Mouse (Mus musculus) Muller cell, postnatal 12 days (primary cell): ENCODE results near the gene Zfp217.

Experiments used
- DNase-seq: peaks from one replicate; pipeline ENCODE4 v3.0.0-alpha.2; 2015; ENCODE audit errors: inconsistent ontology term

The Zfp217 gene

DNA sequence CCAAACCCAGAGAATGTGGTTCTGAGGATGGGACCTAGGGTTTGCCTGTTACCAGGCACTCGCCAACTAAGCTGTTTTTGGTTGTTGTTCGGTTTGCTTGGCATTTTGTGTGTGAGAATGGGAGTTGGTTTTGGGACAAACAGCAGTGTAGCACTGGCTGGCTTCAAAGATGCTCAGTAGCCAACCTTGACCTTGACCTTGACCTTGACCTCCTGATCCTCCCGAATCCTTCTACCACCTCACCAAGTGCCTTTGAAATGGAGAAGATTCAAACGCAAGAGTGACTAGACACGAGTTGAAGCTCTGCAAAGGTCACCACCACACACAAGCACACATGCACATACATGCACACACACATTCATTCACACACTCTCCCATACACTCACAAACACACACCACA, 44.6 kb downstream of the Zfp217 start:
- no peak for DNase-seq

DNA sequence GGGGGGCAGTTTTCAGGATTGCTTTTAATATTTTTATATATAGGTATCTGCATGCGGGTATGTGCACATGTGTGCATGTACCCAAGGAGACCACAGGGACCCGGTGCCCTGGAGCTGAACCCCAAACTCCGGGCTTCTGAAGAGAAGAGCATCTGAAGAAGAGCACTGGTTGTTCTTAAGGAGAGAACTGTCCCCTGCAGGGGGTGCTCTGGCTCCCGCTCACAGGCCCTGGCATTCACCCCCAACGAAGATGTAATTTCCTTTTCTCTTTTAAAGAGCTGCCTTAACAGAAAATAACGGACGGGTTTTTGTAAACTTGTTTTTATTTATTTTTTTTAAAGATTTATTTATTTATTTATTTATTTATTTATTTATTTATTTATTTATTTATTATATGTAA, 46.0 kb downstream of the Zfp217 start:
- DNase-seq: no peak

DNA sequence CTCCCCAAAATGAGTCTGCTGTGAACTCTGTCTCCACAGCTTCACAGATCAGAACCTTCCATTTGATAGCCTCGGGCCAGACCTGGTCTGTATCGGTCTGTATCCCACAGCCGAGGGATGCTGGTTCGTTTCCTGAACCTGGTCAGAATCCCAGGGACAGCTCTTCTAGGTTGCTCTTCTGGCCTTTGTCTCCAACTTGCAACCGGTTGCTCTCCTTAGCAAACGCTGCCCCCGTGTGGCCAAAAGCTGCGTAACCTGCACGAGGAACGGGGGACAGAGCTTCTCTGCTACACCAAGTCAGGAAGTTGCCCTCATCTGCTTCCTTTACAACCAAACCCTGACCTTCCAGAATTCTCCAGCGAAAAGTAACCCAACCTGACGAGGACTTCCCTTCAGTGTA, 46.8 kb downstream of the Zfp217 start:
- DNase-seq: peak; percentile 73

DNA sequence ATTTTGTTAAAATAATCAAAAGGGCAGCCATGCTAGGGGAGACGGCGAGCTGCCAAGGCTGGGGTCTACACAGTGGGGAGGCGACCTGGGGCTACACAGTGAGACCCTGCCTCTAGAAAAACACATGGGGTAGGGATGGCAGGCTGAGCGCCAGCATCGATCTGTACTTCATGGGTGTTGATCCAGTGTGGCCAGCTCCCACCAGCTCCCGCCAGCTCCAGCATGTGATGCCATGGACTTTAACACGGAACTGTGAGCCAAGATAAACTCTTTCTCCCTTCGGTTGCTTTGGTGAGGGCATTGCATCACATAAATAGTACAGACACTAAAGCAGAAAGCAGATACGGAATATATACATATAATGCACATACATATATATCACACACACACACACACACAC, 53.0 kb downstream of the Zfp217 start:
- DNase-seq: no peak

DNA sequence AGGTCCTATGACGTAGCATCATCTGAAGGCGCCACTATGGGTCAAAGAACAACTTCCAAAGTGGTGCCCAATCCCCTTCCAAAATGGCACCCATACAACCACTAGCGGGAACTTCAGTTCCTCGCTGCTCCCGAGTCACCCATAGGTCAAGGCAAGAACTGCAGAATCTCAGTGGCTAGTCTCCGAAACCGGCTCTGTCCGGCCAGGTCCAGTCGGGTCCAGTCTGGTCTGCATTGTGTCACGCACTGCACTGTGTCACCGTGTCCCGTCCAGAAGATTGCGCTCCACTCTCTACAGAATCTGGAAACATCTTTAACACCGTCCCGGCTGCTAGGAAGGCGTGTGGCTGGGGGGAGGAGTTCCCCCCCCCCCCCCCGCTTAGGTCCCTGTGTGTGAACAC, 53.7 kb downstream of the Zfp217 start:
- no peak for DNase-seq

DNA sequence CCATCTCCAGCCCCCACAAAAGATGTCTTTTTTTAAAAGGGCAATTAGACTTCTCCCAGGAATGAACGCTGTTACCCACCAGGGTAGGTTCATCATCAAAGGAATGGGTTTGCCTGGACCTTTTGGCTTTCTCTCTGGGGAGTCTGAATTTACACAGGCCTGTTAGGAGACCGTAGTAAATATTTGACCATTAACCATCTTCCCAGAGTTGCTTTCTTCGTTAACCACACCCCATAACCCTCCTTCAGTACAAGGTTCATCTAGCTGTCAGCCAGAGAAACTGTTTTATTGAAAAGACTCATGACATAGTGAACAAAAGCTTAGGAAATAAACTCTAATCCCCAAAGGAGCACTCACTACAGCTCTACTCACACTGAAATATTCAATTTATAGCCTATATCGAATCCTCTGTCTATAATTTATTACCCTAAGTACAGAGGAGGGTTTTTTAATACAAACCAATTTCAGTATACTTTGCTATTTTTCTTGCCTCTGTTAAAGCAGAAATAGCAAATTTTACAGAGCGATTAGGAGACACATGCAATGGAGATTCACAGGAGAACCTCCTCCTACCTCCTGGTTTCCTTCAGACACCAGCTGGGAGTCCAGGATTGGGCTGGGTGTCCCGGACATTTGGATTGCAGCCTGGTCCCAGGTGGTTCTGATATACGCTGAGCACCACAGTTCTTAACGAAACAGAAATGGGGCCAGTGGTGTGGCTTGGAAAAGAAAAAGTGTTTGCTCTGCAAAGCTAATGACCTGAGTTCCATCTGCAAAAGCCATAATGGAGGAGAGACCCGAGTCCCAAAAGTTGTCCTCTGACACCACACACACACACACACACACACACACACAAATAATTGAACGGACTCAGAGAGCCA, 56.1 kb downstream of the Zfp217 start:
- no peak for DNase-seq

DNA sequence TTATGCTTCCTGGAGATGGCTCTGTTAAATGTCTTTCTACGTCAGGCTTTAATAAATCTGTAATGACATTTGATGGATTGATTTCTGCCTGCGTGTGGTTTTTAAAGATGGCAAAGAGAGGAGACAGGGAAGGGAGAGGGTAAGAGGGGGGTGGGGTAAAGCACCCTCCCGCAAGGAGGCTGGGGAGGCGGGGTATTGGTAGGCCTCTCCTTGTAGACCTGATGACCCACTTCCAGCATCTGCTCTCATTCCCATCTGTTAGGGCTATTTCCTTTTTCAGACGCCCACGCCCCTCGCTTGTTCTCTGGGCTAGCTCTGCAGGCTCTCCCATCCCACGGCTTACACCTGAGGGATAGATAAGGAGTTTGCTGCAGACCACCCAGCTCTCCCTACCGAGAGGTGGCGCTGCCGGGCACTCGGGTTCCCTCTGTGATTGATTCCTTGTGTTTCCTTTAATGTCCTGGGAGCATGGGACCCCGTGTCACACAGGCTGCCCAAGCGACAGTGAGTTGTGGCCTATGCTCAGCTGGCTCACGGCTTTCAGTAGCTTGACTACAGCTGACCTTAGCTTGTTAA, 69.4 kb downstream of the Zfp217 start:
- DNase-seq: no peak

DNA sequence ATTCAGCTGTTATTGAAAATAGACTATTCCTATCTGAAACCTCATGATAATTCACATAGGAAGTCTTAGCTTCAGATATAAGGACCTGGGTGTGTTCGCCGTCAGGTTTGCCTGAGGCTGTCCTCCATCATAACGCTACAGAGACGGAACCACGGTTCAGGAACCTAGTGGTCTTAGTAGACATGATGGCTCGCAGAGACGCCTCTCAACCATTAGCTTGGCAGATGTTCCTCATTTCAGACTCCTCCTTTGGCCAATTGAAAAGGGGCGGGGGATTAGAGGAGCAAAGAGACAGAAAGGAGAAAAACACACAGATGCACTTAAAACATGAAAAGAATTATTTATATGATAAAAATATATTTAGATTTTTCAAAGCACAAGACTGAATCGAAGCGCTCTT, 69.9 kb downstream of the Zfp217 start:
- DNase-seq: no peak

DNA sequence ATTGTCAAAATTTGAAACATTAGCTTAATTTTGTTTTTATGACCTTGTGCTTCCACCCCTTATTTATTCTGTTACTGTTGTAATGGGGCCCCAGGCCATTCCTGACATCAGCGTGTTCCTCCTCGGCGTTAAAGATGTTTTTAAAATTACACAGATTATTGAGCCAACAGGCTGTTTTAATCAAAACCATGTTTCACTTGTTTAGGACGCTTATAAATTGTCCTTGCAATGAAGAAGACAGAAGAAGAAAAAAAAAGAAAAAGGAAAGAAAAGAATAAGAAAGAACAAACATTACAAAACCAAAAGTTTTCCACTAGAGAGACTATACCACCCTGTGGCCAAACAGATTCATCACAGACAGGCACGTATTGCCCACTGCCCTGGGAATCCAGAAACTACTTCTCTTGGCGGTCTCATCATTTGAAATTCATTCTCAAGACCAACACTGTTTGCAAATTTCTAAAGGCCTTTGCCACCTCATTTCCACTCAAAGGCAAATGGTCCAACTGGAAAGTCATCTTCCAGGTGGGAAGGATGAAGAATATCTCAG, 70.9 kb downstream of the Zfp217 start:
- no peak for DNase-seq

DNA sequence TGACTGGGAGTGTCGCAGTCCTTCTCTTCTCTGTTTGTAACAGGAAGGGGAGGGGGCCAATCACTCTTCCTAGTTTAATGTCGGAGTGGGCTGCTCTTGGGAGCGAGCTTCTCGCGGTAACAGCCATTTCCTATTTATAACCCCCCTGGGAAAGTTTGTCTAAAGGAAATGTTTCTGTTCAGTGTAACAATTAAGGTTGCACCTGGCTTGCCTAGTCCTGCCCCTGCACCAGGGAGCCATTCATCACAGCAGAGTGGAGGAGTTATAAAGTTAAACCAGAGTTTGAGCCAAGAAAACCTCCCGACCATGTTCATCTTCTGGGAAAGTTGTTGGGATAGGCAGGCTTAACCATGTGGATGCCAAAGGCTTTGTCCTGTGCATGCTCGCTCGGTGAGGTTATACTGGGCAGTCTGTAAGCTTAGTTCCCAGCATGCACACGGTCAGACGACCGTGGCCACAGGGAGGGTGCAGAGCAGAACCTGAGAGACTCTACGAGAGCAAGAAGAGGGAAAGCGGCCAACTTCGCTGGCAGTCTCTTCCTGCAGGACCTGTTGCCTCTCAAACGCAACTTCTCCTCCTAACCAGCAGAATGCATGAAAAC, 77.2 kb downstream of the Zfp217 start:
- no peak for DNase-seq

DNA sequence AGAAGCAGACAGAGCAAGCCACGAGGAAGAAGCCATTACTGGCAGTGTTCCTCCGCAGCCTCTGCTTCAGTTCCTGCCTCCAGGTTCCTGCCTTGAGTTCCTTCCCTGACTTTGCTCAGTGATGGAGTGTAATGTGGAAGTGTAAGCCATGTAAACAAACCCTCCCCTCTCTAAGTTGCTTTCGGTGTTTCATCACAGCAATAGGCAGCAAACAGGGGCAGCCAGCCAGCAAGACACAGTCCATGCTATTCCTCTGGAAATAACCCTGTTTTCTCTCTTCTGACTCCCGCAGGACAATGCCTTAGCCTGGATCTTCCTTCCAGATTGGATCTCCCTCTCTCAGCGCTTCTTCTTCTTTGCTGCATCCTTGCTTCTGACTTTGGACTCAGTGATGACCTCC, 77.9 kb downstream of the Zfp217 start:
- no peak for DNase-seq

DNA sequence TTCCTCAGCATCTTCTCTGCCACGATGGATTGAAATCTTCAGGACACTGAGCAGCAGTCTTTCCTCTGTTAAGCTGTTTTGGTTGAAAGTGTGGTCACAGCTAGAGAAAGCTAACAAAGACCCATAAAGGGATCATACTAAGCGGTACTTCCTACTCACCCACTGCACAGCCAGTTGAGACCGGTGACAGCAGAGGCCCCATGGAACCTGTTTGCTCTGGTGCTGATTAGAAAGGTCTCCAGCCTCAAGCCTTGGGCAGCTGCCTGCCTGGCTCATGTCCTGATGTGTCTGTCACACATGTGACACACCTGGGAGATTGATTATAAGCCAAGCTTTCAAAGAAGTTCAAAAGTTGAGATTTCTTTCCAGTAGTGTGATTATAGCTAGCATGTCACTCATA, 85.5 kb downstream of the Zfp217 start:
- no peak for DNase-seq

DNA sequence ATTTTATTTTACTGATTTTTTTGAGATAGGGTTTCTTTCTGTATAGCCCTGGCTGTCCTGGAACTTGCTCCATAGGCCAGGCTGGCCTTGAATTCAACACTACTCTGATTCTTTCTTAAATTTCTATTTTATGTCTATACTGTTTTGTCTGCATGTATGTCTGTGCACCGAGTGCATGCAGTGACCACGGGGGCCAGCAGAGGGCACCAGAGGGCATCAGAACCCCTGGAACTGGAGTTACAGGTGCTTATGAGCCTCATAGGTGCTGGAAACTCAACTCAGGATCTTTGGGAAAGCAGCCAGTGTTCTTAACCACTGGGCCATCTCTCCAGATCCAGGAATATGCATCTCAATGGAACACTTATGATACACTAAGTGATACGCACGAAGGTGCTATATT, 87.8 kb downstream of the Zfp217 start:
- no peak for DNase-seq

DNA sequence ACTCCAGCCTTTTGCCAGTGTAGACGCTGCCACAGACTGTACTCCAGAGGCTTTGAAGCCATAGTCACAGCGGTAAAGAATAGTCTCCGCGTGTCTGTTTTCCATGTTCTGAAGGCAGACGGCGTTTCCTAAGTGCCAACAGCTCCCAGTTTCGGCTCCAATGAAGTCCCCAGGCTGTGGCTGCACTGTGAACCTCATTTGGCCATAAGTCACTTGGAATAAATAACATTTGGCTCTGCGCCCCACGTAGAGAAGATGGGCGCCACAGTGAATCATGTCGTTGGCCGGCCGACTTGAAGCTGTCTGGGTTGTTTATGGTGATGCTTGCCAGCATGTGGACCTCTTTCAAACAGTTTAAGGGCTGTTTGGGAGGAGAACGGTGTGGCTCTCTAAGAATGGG, 89.1 kb downstream of the Zfp217 start:
- no peak for DNase-seq
